Mouse (Mus musculus) left cerebral cortex, postnatal 10 days (tissue): ENCODE results near the gene Wars2. TPM values are rescaled to one million over a fixed set of nuclear protein-coding genes. Genes with fewer than 3 reads are reported as not detected.

Experiments
- DNase-seq, 2 experiments: peaks; one replicate each; pipeline ENCODE4 v3.0.0; 2021 to 2022; ENCODE audit warnings: low spot score in 2 of 2, mixed read lengths in 1 of 2; ENCODE audit errors: extremely low spot score in 1 of 2
- intact Hi-C: fragments of 180-260 bp; cut with DNase I; formaldehyde crosslinking; loops from one replicate; pipeline ENCODE4 v1.15.1; 2025
- total RNA-seq, 2 experiments: library from RNA; stranded (reverse); gene quantifications; 2 replicates each; pipeline ENCODE4 v1.2.3; 2021

Wars2 gene
- total RNA-seq, 2 experiments from 2014 or later = 6.9 to 8.1 TPM

- DNase-seq = no peak
Observed at GRCm38 (mm10) chr3:99174658-99175304, 33.9 kb downstream of the Wars2 start.

GRCm38 (mm10) chr3:99183355-99184016 is 42.6 kb downstream of the Wars2 start:
- intact Hi-C loops = no loop called here
- no peak for DNase-seq

More at GRCm38 (mm10) chr3:99174658-99175304, 33.9 kb downstream of the Wars2 start:
- intact Hi-C loops = no loop called here

DNA sequence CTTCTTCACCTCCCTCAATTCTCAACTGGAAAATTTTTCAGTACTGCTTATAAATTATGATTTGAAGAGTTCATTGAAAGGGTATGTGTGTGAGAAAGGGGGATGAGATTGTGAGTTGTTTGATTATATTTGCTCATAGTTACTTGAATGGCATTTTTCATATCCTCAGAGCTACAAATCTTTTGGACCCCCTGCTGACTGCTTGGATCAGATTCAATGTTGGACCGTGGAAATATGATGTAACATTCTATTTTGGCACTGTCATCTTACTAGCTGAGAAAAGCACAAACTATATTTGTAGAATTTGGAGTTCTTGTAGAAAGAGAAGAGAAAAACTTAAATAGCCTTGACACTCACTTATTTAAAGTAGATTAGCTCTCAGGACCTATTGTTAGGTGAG is 43.5 kb downstream of the Wars2 start:
- peak in 1 of 2 experiments; percentile 57 for DNase-seq
- intact Hi-C loops = no loop called here

GRCm38 (mm10) chr3:99188097-99188496 is 47.2 kb downstream of the Wars2 start:
- intact Hi-C loops = no loop called here
- DNase-seq = no peak

- DNase-seq = no peak
- intact Hi-C loops = no loop called here
Observed at GRCm38 (mm10) chr3:99193576-99193975, 52.7 kb downstream of the Wars2 start.

- intact Hi-C loops = no loop called here
- DNase-seq = no peak
Observed at GRCm38 (mm10) chr3:99203331-99203730, 62.5 kb downstream of the Wars2 start.

DNA sequence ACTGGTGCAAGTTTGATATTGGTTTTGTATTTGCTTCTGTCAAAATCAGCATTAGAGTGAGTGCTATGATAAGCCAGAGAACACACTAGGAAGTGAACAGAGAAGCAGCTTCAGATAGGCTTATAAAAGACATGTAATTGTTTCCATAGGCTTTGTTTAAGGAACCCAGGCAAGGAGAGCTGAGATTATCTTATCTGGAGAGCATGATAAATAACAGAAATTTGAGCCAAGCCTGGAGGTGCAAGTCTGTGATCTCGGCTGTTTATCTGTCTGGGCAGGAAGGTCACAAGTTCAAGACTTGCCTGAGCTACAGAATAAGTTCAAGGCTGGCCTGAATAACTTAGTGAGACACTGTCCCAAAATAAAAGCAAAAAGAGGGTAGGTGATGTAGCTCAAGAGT is 67.5 kb downstream of the Wars2 start:
- DNase-seq = no peak

DNA sequence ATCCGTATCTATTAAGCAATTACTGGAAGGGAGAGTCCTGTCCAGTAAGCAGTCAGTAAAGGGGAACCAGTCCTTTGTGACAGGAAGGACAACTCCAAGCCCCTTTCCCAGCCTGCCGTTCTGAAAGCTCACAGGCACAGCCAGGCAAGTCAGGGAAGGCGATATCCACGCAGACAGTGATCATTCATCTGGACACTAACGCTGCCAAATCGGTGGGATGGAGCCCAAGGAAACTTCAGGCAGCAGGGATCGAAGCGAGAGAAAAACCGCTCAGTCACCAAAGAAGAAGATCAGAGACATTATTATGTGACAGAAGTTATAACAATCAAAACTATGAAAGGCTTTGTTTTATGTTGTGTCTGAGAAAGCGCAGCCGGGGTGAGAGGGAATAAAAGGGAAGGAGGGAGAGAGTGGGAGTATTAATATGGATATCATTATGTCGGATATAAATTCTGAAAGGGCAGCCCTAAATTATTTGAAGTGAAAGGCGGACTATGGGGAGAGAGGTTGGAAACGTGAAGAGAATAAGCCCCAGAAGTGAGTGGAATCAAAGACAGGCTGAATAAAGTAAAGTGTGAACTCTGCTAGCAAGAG is 70.3 kb downstream of the Wars2 start:
- intact Hi-C loops = no loop called here

More for the DNA sequence above, 67.5 kb downstream of the Wars2 start:
- intact Hi-C loops = no loop called here

DNA sequence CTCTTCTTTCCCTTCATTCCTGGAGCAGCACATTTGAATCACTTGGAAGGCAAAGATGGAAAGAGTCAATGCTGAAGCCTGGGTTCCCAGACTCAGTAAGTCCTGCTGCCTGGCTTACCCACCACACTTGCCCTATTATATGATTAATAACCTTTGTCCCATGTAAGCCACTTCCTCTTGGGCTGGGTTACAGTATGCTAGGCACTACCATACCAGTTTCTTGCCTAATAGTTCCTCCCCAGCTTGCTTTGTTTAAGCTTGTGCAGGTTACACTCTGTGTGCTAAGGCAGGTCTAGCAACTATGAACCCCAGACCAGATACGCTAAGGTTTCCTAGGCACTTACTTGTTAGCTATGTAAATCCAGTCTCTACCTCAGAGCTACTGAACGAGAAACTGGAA is 86.9 kb downstream of the Wars2 start:
- intact Hi-C loops = no loop called here
- DNase-seq = no peak

More for the DNA sequence above, 70.3 kb downstream of the Wars2 start:
- DNase-seq = no peak

- no peak for DNase-seq
- intact Hi-C loops = loop anchor here (2.0 kb wide), 1 partner anchor 705 kb away; no protein-coding TSS in a partner anchor
Observed at GRCm38 (mm10) chr3:99233393-99234318, 92.8 kb downstream of the Wars2 start.

DNA sequence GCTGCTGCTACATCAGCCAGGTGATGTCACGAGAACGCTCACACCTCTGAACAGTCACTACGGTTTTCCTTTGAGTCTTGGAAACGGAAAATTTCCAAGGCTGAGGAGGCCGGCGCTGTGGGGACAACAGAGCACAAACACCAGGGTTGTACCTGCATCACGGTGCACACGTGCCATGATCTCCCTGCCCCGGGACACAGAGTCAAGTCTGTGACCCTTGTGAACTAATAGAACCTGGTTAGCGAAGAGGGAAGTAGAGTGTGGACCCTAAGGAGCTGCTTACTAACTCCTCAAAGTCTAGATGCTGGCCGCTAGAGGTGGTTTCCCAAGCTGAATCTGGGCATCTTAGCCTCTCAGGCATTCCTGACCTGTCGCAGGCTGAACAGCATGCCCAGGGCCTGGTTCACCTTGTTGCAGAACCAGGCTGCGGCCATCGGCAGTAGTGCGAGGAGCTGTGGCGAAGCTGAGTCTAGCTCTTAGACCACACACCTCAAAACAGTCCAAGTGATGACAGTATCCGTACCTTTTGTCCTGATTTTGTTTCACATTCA is 93.5 kb downstream of the Wars2 start:
- intact Hi-C loops = loop anchor here (2.0 kb wide), 1 partner anchor 704 kb away; no protein-coding TSS in a partner anchor
- DNase-seq = no peak

GRCm38 (mm10) chr3:99235116-99235803 is 94.4 kb downstream of the Wars2 start:
- intact Hi-C loops = loop anchor here (2.0 kb wide), 1 partner anchor 704 kb away; no protein-coding TSS in a partner anchor
- DNase-seq = no peak

DNA sequence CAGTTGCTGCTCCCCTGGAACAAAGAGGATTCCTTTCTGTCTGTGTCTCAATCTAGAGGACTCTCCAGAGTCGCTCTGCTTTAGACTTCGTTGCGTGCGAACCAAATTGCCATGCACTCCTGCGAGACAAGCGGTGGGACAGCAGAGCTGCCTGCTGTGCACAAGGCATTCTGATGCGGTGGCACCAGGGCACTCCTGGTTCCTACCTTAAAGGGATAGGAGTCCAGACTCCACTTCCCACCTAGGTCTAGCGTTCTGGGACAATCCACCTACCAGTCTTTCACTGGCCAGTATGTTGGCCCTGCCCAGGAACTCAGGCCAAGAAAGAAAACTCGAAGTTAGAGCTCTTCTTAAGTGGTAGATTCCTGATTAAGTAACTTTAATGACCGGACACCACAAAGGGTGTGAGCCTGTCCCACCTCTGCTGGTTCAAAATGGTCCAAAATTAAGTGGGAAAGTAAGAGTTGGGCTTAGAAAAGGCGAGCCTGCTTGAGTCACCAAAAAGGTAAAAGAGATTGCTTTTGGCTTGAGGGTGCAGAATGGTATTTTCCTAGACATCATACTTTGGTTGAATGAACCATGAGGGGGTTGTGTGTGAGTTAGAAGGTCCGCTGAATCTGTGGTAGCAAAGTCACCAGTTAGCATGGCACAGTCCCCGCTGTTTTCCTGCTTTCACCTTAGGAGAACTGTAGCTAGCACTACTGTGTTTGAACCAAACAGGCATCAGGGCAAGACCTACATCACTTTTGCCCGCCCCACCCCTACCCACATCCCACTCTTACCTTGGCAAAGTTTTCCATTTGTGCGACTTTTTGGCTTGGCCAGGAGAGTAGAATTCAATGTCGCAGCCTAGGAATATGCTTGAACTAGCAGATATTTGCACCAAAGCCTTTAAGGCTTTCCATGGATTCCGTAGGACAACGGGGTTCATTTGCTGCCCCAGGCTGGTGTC is 95.2 kb downstream of the Wars2 start:
- intact Hi-C loops = loop anchor here (2.0 kb wide), 1 partner anchor 703 kb away; no protein-coding TSS in a partner anchor
- no peak for DNase-seq

- DNase-seq = no peak
- intact Hi-C loops = no loop called here
Observed at GRCm38 (mm10) chr3:99238691-99239090, 97.8 kb downstream of the Wars2 start.

DNA sequence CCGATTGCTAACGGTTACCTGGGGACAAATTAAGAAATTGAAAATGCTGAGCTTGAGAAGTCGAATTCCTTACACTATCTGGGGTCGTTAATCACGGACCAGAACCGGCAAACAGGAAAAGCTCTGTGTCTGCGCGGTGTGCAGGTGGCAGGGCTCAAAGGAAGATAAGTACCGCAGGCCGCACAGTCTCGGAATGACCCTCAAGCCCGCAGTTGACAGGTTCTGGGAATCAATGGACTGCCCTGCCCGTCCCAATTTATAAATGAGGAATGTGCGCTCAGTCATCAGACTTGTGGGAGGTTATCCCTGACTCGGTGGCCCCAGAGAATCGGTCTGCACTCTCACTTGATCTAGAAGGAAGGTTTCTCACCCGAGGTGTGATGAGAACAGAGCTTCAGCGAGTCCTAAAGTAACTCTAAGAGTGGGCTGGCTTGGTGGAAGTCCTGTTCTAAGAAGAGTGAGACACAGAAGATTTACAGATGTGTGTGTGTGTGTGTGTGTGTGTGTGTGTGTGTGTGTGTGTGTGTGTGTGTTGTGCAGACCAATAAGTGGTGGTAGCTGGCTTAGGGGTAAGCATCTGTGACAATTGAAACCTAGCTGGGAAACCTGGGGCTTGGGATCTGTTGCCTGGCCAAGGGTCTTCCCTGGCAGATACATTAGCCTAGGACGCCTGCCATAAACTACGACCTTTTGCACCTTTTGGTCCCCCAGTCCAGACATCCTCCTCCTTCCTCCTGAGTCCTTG is 98.6 kb downstream of the Wars2 start:
- intact Hi-C loops = no loop called here
- no peak for DNase-seq

- DNase-seq = no peak
- intact Hi-C loops = no loop called here
Observed at GRCm38 (mm10) chr3:99240213-99240720, 99.4 kb downstream of the Wars2 start, which contains the start of gene Tbx15. Gene Tbx15 (plus strand): TSS chr3:99240381.
